Mouse (Mus musculus): ENCODE measurements around the gene Olfr441. TPM values are rescaled to one million over a fixed set of nuclear protein-coding genes. Genes with fewer than 3 reads are reported as not detected.
"Not testable (repeated sequence)": the region's sequence is repeated elsewhere in the genome, so short reads cannot be mapped to it uniquely, and the experiment has no call there.

Gene Olfr441
- not detected in 2 replicates for polyA plus RNA-seq (2016; fragmentation: Nextera tagmentation; extraction: Ambion mirVana)

- H3K4me1 ChIP-seq; H3K4me3 ChIP-seq; ATAC-seq (ENCODE audit: low FRiP score, low read depth); H3K9ac ChIP-seq (replicated peaks); H3K27me3 ChIP-seq; H3K36me3 ChIP-seq; H3K4me2 ChIP-seq (replicated peaks); H3K27ac ChIP-seq (replicated peaks); H3K9me3 ChIP-seq: not testable (repeated sequence)
- 92% methylated on average over 1 of the region's 1 CpGs for WGBS
These were observed at the start of gene Olfr441 for GRCm38 (mm10) chr6:43106069-43106468. TSS of gene Olfr441 (plus strand) at chr6:43106369.

- ATAC-seq (ENCODE audit: low FRiP score, low read depth) = no peak
- WGBS = 10% methylated on average over 2 of the region's 2 CpGs
These were observed 27.4 kb upstream of the Olfr441 start for GRCm38 (mm10) chr6:43078750-43079149.

DNA sequence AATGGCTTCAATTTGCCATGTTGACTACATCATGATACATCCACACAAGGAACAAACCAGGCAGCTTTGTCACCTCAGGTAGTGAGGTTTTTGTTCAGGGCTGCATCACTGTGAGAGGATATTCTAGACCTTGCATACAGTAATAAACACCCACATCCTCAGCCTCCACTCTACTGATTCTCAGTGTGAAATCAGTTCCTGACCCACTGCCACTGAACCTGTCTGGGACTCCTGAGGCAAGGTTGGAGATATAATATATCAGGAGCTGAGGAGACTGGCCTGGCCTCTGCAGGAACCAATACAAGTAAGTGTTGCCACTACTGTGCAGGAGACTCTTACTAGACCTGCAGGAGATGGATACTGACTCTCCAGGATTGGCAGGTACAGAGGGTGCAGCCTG, 24.8 kb upstream of the Olfr441 start:
- not testable (repeated sequence) for ATAC-seq (ENCODE audit: low FRiP score, low read depth); H3K4me1 ChIP-seq; H3K36me3 ChIP-seq; H3K4me3 ChIP-seq; H3K27me3 ChIP-seq; H3K9me3 ChIP-seq; H3K27ac ChIP-seq (replicated peaks); H3K4me2 ChIP-seq (replicated peaks); H3K9ac ChIP-seq (replicated peaks)

More at GRCm38 (mm10) chr6:43078750-43079149, 27.4 kb upstream of the Olfr441 start:
- Histone ChIP-seq H3K4me1 (no peaks in the 10 kb centered on the region), H3K9me3 (no peaks in the 10 kb centered on the region), H3K27me3 (no peaks in the 10 kb centered on the region), H3K4me2 (replicated peaks) (no peak overlapping the region), H3K27ac (replicated peaks) (no peak overlapping the region), H3K9ac (replicated peaks) (no peak overlapping the region), H3K4me3 (no peak overlapping the region), H3K36me3 (no peaks in the 10 kb centered on the region)

- H3K4me1 ChIP-seq; H3K27ac ChIP-seq (replicated peaks); H3K27me3 ChIP-seq; H3K9me3 ChIP-seq; H3K4me3 ChIP-seq; ATAC-seq (ENCODE audit: low FRiP score, low read depth); H3K9ac ChIP-seq (replicated peaks); H3K4me2 ChIP-seq (replicated peaks); H3K36me3 ChIP-seq: not testable (repeated sequence)
- 81% methylated on average over 2 of the region's 2 CpGs for WGBS
These were observed 40.1 kb downstream of the Olfr441 start, which contains the start of gene Olfr237-ps1 for GRCm38 (mm10) chr6:43146267-43146666. TSS of gene Olfr237-ps1 (plus strand) at chr6:43146567.

- H3K9me3 ChIP-seq = no peaks in the 10 kb centered on the region
- no peak overlapping the region for H3K9ac ChIP-seq (replicated peaks)
- 72% methylated on average over 1 of the region's 1 CpGs for WGBS
- H3K27ac ChIP-seq (replicated peaks) = no peak overlapping the region
- H3K4me3 ChIP-seq = no peak overlapping the region
- no peak for ATAC-seq (ENCODE audit: low FRiP score, low read depth)
- no peaks in the 10 kb centered on the region for H3K27me3 ChIP-seq
- no peaks in the 10 kb centered on the region for H3K36me3 ChIP-seq
- H3K4me1 ChIP-seq = no peaks in the 10 kb centered on the region
- no peak overlapping the region for H3K4me2 ChIP-seq (replicated peaks)
These were observed 53.3 kb downstream of the Olfr441 start for GRCm38 (mm10) chr6:43159502-43159901.

DNA sequence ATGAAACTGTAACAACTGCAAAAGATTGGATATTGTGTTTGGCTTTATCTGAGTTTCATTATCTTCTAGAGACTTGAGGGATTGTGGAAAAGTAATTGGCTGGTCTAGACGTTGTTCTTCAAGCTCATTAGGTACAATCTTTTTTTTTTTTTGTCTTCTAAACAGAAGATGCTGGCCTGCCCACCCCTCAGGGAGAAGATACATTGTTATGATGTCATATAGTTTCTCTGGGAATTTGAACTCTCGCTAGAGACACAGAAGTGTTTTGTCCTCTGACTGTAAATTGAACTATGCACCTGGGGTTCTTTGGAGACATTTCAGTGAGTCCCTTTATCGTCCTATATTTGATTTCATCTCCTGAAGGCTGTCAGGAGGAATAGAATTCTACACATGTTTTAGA, 56.8 kb downstream of the Olfr441 start, which contains the start of gene Olfr437:
Gene Olfr437 (plus strand): TSS at position 301 of the 400 bp plus-strand sequence.
- no peak within 1 kb of the TSS for H3K4me2 ChIP-seq (replicated peaks)
- H3K9me3 ChIP-seq = no peaks in the 10 kb centered on the region
- no peaks in the 10 kb centered on the region for H3K36me3 ChIP-seq
- H3K27me3 ChIP-seq = no peaks in the 10 kb centered on the region
- no peak within 1 kb of the TSS for H3K27ac ChIP-seq (replicated peaks)
- H3K4me3 ChIP-seq = no peak within 1 kb of the TSS
- no peak within 1 kb of the TSS for H3K9ac ChIP-seq (replicated peaks)
- WGBS = 78% methylated on average over 3 of the region's 3 CpGs
- ATAC-seq (ENCODE audit: low FRiP score, low read depth) = no peak
- H3K4me1 ChIP-seq = no peaks in the 10 kb centered on the region

GRCm38 (mm10) chr6:43167246-43167645, 61.1 kb downstream of the Olfr441 start:
- Histone ChIP-seq H3K4me1 (no peaks in the 10 kb centered on the region), H3K27ac (replicated peaks) (no peak overlapping the region), H3K4me2 (replicated peaks) (no peak overlapping the region), H3K9ac (replicated peaks) (no peak overlapping the region), H3K9me3 (no peaks in the 10 kb centered on the region), H3K4me3 (no peak overlapping the region), H3K36me3 (no peaks in the 10 kb centered on the region), H3K27me3 (no peaks in the 10 kb centered on the region)
- WGBS = 97% methylated on average over 4 of the region's 4 CpGs
- ATAC-seq (ENCODE audit: low FRiP score, low read depth) = no peak

Other genes with a start within 250 kb of the Olfr441 start
- gene Olfr448, start 215.9 kb upstream of the Olfr441 start, polyA plus RNA-seq (2016; fragmentation: Nextera tagmentation; extraction: Ambion mirVana) = not detected in 2 replicates
- gene Olfr447, start 197.5 kb upstream of the Olfr441 start, polyA plus RNA-seq (2016; fragmentation: Nextera tagmentation; extraction: Ambion mirVana) = not detected in 2 replicates
- gene Olfr446, start 185.0 kb upstream of the Olfr441 start, polyA plus RNA-seq (2016; fragmentation: Nextera tagmentation; extraction: Ambion mirVana) = not detected in 2 replicates
- not detected in 2 replicates for gene Olfr444, start 157.3 kb upstream of the Olfr441 start, polyA plus RNA-seq (2016; fragmentation: Nextera tagmentation; extraction: Ambion mirVana)
- not detected in 2 replicates for gene Olfr237-ps1, start 40.2 kb downstream of the Olfr441 start, polyA plus RNA-seq (2016; fragmentation: Nextera tagmentation; extraction: Ambion mirVana)
- not detected in 2 replicates for gene Olfr437, start 56.9 kb downstream of the Olfr441 start, polyA plus RNA-seq (2016; fragmentation: Nextera tagmentation; extraction: Ambion mirVana)
- gene Olfr13, start 65.8 kb downstream of the Olfr441 start, polyA plus RNA-seq (2016; fragmentation: Nextera tagmentation; extraction: Ambion mirVana) = not detected in 2 replicates
- gene Olfr435, start 90.8 kb downstream of the Olfr441 start, polyA plus RNA-seq (2016; fragmentation: Nextera tagmentation; extraction: Ambion mirVana) = not detected in 2 replicates
- not detected in 2 replicates for gene Olfr434, start 106.7 kb downstream of the Olfr441 start, polyA plus RNA-seq (2016; fragmentation: Nextera tagmentation; extraction: Ambion mirVana)
- gene Olfr47, start 125.2 kb downstream of the Olfr441 start, polyA plus RNA-seq (2016; fragmentation: Nextera tagmentation; extraction: Ambion mirVana) = not detected in 2 replicates
- 2.8 and 3.2 TPM in 2 replicates for gene Arhgef5, start 159.2 kb downstream of the Olfr441 start, polyA plus RNA-seq (2016; fragmentation: Nextera tagmentation; extraction: Ambion mirVana)
- not detected in 2 replicates for gene Nobox, start 203.2 kb downstream of the Olfr441 start, polyA plus RNA-seq (2016; fragmentation: Nextera tagmentation; extraction: Ambion mirVana)

All from midbrain, embryonic 12.5 days (tissue).